Mouse (Mus musculus) gastrocnemius, adult 18-20 months (tissue): ENCODE measurements around the gene Pip5k1c. TPM values are rescaled to one million over a fixed set of nuclear protein-coding genes. Genes with fewer than 3 reads are reported as not detected.

Source experiments
- DNase-seq: peaks from one replicate; pipeline ENCODE4 v3.0.0; 2021; ENCODE audit warnings: low spot score
- long read RNA-seq, 2 experiments: library from polyadenylated mRNA; stranded (forward); transcript quantifications; one replicate each; pipeline ENCODE4 v2.0.0; 2021
- total RNA-seq, 2 experiments: library from RNA; stranded (reverse); gene quantifications; 2 replicates each; pipeline ENCODE4 v1.2.3; 2021

Gene Pip5k1c
- total RNA-seq: 10 to 100 TPM; 19.7 to 20.4 TPM
- long read RNA-seq, experiment 1, full-length matches to known transcripts: 22 of 37 reads
- long read RNA-seq, experiment 1, partial matches to known transcripts: 11 of 37 reads
- long read RNA-seq, experiment 1, other reads (novel, unspliced or antisense): 4 of 37 reads
- long read RNA-seq, experiment 2, full-length matches to known transcripts: 12 of 22 reads
- long read RNA-seq, experiment 2, partial matches to known transcripts: 6 of 22 reads
- long read RNA-seq, experiment 2, other reads (novel, unspliced or antisense): 4 of 22 reads

- DNase-seq: peak; percentile 99
Observed at GRCm38 (mm10) chr10:81292554-81293333, at the start of gene Pip5k1c. Gene Pip5k1c (plus strand): TSS chr10:81292963.

- no peak for DNase-seq
Observed at GRCm38 (mm10) chr10:81244146-81244545, 48.6 kb upstream of the Pip5k1c start.

GRCm38 (mm10) chr10:81244595-81244994 lies 48.2 kb upstream of the Pip5k1c start:
- DNase-seq: peak; percentile 77

GRCm38 (mm10) chr10:81245166-81245565 lies 47.6 kb upstream of the Pip5k1c start:
- no peak for DNase-seq

GRCm38 (mm10) chr10:81247804-81248203 lies 45.0 kb upstream of the Pip5k1c start:
- DNase-seq: no peak

- DNase-seq: no peak
Observed at GRCm38 (mm10) chr10:81249442-81249841, 43.3 kb upstream of the Pip5k1c start.

- no peak for DNase-seq
Observed at GRCm38 (mm10) chr10:81252424-81253419, 40.0 kb upstream of the Pip5k1c start, which contains the start of gene Matk. Gene Matk (plus strand): TSS chr10:81252935.

- no peak for DNase-seq
Observed at GRCm38 (mm10) chr10:81254886-81255285, 37.9 kb upstream of the Pip5k1c start.

- no peak for DNase-seq
Observed at GRCm38 (mm10) chr10:81257158-81258039, 35.4 kb upstream of the Pip5k1c start.

- DNase-seq: no peak
Observed at GRCm38 (mm10) chr10:81259225-81259884, 33.4 kb upstream of the Pip5k1c start.

GRCm38 (mm10) chr10:81261025-81261424 lies 31.7 kb upstream of the Pip5k1c start:
- DNase-seq: no peak

- DNase-seq: no peak
Observed at GRCm38 (mm10) chr10:81265540-81265939, 27.2 kb upstream of the Pip5k1c start.

GRCm38 (mm10) chr10:81266211-81267105 lies 26.3 kb upstream of the Pip5k1c start, which contains the start of the genes Mrpl54 and Apba3:
Gene Mrpl54 (minus strand): TSS chr10:81266934.
Gene Apba3 (plus strand): TSS chr10:81266960.
- peak; percentile 95 for DNase-seq

- DNase-seq: peak; percentile 94
Observed at GRCm38 (mm10) chr10:81268056-81268455, 24.7 kb upstream of the Pip5k1c start.

- no peak for DNase-seq
Observed at GRCm38 (mm10) chr10:81268643-81269412, 23.9 kb upstream of the Pip5k1c start.

GRCm38 (mm10) chr10:81272356-81272755 lies 20.4 kb upstream of the Pip5k1c start:
- DNase-seq: no peak

- no peak for DNase-seq
Observed at GRCm38 (mm10) chr10:81273842-81274241, 18.9 kb upstream of the Pip5k1c start.

GRCm38 (mm10) chr10:81277676-81278075 lies 15.1 kb upstream of the Pip5k1c start:
- no peak for DNase-seq
